Mouse (Mus musculus) thymus, adult 2 months (tissue): ENCODE data around the gene Relch.
"Not testable (repeated sequence)": the region's sequence is repeated elsewhere in the genome, so short reads cannot be mapped to it uniquely, and the experiment has no call there.

ENCODE experiments used
- CTCF ChIP-seq: fragments of 200-500 bp; IDR thresholded peaks from 2 replicates; pipeline ENCODE4 v1.5.1; 2012; ENCODE audit warnings: mild to moderate bottlenecking, control low read depth, low read length, moderate library complexity, borderline replicate concordance; ENCODE audit not compliant: control insufficient read depth, poor library complexity, insufficient read depth; ENCODE audit errors: extremely low read depth
- POLR2A ChIP-seq: fragments of 200-500 bp; IDR thresholded peaks from 2 replicates; pipeline ENCODE4 v1.6.1; 2012; ENCODE audit warnings: mild to moderate bottlenecking, low read length, control low read depth, moderate library complexity; ENCODE audit not compliant: control insufficient read depth, poor library complexity, insufficient read depth; ENCODE audit errors: extremely low read depth

DNA sequence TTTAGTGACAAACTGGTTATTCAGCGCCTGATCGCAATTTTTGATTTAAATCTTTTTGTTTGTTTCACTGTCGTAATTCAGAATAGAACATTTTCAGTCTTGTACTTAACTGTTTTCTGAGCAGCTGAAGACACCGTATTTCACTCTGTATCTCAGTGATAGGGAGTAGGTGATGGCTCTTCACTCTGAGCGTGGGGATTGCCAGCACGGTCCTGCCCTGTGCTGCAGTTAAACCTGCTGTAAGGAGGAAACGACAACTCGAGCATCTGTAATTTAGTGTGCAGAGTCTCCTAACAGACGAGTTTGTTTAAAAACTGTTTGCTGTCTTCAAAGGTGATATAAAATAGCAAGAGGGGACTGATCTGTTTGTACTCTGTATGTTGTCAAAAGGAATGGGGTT is 102.4 kb downstream of the Relch start:
- not testable (repeated sequence) for TF ChIP-seq CTCF, POLR2A
